Mouse (Mus musculus): ENCODE measurements around the gene Pisd.

- TF ChIP-seq POLR2A (IDR thresholded peaks at IDR 0.05; ENCODE audit: borderline replicate concordance, control insufficient read depth, low read depth, low read length) (no peak), CTCF (IDR thresholded peaks at IDR 0.05; ENCODE audit: control insufficient read depth, insufficient read depth, low read length) (no peak)
Measured at GRCm38 (mm10) chr5:32820471-32820870, 35.0 kb upstream of the Pisd start.
